Mouse (Mus musculus): ENCODE data around the gene Tnfrsf9. TPM values are rescaled to one million over a fixed set of nuclear protein-coding genes. Genes with fewer than 3 reads are reported as not detected.

Gene Tnfrsf9
- polyA plus RNA-seq, 1 experiment from 2014 or later = 0.44 TPM

DNA sequence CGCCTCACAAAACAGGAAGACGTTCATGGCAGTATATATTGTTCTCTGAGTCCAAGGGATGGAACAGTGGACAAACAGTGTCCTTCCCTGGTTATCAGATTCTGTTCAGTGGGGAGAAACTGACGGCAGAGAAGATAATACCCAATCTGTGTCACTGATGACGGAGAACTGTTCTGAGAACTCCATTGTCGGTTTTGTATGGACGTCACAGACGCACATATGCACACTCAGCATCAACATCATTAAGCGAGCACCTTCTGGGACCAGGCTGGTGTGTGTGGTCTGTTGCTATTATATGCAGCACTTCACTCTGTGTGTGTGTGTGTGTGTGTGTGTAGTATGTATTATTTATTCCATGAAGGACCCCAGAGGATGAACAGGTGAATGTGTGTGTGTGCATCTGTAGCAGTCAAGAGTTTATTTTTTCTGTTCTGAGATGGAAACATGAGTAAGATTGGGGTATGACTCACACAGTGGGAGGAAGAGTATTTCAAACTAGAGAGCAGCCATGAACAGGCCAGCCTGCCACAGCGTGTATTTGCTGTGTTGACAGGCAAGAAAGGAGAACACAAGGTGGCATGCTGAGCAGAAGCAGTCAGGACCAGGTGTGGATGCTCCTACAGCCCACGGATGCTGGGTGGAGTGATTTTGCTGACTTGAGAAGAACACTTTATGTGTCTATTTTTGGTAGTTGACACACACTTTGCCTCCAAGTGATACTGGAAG is 982 bp downstream of the Tnfrsf9 start:
- Histone ChIP-seq H3K4me2 (peak overlapping the region; percentile 71), H3K27ac (replicated peaks) (peak overlapping the region; percentile 90), H3K9me3 (replicated peaks) (no peaks in the 10 kb centered on the region), H3K4me1 (peaks cover 23% of the 10 kb centered on the region), H3K4me3 (replicated peaks) (peak overlapping the region; percentile 78), H3K27me3 (replicated peaks) (no peaks in the 10 kb centered on the region), H3K36me3 (no peaks in the 10 kb centered on the region), H3K9ac (replicated peaks) (peak overlapping the region; percentile 79)
- 35% methylated on average over 10 of the region's 10 CpGs for whole genome bisulfite sequencing
- no peak for ATAC-seq (ENCODE audit: low FRiP score)

DNA sequence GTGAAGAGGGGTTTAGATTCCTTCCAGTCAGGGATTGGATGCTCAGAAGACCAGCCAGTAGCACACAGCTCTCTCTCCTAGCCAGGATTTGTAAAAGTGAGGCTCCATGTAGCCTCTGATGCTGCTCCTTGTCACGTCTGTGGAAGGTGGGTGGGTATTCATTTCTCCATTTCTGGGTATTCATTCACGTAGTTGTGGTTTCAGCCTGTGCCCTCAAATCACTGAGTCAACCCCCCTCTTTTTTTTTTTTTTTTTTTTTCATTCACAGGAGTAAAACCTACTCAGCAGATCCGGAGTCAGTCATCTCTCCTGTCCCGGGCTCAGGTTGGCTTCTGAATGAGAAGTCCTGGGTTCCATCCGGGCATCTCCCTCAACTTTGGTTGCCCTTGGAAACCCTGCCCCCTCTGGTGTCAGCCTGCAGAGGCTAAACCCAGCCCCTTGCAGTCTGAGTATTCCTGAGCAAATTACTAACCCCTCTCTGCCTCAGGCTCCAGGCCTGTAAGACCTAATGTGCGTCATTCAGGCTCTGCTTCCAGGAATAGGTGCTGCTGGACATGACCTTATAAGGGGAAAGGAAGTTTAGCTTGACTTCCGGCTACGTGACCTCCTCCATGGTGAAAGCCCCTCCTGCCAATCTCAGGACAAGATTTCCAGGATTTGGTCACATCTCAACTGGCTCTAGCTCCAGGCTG is 3.1 kb downstream of the Tnfrsf9 start:
- ATAC-seq (ENCODE audit: low FRiP score) = no peak
- Histone ChIP-seq H3K36me3 (no peaks in the 10 kb centered on the region), H3K4me1 (peaks cover 23% of the 10 kb centered on the region), H3K9me3 (replicated peaks) (no peaks in the 10 kb centered on the region), H3K27ac (replicated peaks) (no peak overlapping the region), H3K4me3 (replicated peaks) (no peak overlapping the region), H3K27me3 (replicated peaks) (no peaks in the 10 kb centered on the region), H3K9ac (replicated peaks) (no peak overlapping the region), H3K4me2 (no peak overlapping the region)
- 75% methylated on average over 8 of the region's 8 CpGs for WGBS

DNA sequence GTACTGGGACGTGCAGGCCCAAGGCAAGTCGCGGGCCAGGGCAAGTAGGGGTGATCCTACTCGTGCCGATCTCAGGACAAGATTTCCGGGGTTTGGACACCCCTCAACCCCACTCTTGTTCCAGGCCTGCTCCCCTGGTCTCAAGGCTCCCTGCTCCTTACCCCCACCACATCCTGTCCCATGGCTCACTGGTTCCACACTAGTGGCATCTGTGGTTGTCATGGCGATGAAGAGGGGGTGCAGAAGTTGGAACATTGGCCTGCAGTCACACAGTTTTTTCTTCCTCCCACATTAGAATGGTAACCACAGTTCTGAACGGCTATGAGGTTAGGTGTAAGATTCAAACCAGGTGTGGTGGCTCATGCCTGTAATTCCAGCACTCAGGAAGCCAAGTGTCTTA is 6.8 kb downstream of the Tnfrsf9 start:
- ATAC-seq (ENCODE audit: low FRiP score) = no peak
- H3K4me1 ChIP-seq = no peaks in the 10 kb centered on the region
- H3K4me3 ChIP-seq (replicated peaks) = no peak overlapping the region
- no peak overlapping the region for H3K4me2 ChIP-seq
- H3K27ac ChIP-seq (replicated peaks) = no peak overlapping the region
- no peaks in the 10 kb centered on the region for H3K36me3 ChIP-seq
- no peaks in the 10 kb centered on the region for H3K9me3 ChIP-seq (replicated peaks)
- no peak overlapping the region for H3K9ac ChIP-seq (replicated peaks)
- 89% methylated on average over 8 of the region's 8 CpGs for whole genome bisulfite sequencing
- H3K27me3 ChIP-seq (replicated peaks) = no peaks in the 10 kb centered on the region

DNA sequence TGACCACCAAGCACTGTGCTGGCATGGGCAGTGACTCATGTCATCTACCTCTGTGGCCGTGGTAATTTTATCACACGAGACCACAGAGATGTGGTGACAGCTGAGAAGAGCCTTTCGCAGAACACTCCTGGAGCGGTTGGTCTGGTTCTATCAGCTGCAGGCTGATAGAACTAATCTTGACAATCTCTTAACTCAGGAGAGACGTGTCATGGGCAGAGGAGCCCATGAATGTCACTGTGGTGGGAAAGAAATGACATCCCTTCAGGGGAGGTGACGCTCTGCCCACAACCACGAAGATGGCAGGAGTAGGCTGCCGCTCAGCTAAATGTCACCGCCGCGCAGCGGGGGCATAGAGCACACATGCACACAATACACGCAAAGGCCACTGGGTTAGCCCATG is 9.9 kb downstream of the Tnfrsf9 start:
- ATAC-seq (ENCODE audit: low FRiP score) = no peak
- no peak overlapping the region for H3K27ac ChIP-seq (replicated peaks)
- no peaks in the 10 kb centered on the region for H3K36me3 ChIP-seq
- no peak overlapping the region for H3K4me2 ChIP-seq
- H3K27me3 ChIP-seq (replicated peaks) = no peaks in the 10 kb centered on the region
- H3K4me1 ChIP-seq = 0 out of 2 replicates have a peak, but pooled peaks cover 2% of the 10 kb centered on the region
- WGBS = 81% methylated on average over 13 of the region's 13 CpGs
- no peak overlapping the region for H3K9ac ChIP-seq (replicated peaks)
- H3K4me3 ChIP-seq (replicated peaks) = no peak overlapping the region
- H3K9me3 ChIP-seq (replicated peaks) = no peaks in the 10 kb centered on the region

DNA sequence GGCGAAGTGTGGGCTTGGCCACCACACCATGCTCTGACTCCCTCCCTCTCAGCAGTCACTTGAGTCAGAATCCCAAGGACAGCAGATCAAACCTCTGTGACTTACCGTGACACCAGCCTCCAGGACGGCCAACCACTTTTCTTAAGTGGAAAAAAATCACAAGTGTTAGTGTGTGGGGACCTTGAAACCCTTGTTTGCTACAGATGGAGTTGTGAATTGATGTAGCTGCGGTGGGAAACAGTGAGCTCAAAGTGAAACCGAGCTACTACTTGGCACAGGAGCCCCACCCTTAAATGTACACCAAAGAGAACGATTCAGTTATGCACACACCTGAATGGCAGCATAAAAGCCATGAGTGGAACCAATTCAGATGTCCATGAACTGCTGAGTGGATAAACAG is 10.6 kb downstream of the Tnfrsf9 start:
- Histone ChIP-seq H3K27ac (replicated peaks) (no peak overlapping the region), H3K36me3 (no peaks in the 10 kb centered on the region), H3K4me2 (no peak overlapping the region), H3K4me1 (0 out of 2 replicates have a peak, but pooled peaks cover 2% of the 10 kb centered on the region), H3K9me3 (replicated peaks) (no peaks in the 10 kb centered on the region), H3K4me3 (replicated peaks) (no peak overlapping the region), H3K9ac (replicated peaks) (no peak overlapping the region), H3K27me3 (replicated peaks) (no peaks in the 10 kb centered on the region; the same call in 1 of the 2 replicates)
- WGBS = 87% methylated on average over 6 of the region's 6 CpGs
- no peak for ATAC-seq (ENCODE audit: low FRiP score)

DNA sequence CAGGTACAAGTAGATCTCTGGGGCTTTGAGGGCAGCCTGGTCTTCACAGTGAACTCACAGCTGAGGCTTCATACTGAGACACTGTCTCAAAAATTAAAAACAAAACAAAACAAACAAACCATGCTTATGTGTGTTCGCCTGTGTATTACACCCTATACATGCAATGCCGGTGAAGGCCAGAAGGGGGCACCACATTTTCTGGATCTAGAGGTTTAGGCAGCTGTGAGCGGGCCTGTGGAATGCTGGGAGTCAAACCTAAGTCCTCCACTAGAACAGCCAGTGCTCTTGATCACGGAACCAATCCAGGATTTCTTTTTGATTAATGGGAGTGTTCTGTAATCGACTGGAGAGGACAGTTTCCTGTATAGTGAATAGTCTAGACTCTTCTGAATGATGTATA is 11.6 kb downstream of the Tnfrsf9 start:
- no peak overlapping the region for H3K4me3 ChIP-seq (replicated peaks)
- ATAC-seq (ENCODE audit: low FRiP score) = no peak
- 58% methylated on average over 5 of the region's 5 CpGs for WGBS
- H3K27ac ChIP-seq (replicated peaks) = no peak overlapping the region
- H3K4me2 ChIP-seq = no peak overlapping the region
- H3K4me1 ChIP-seq = 0 out of 2 replicates have a peak, but pooled peaks cover 2% of the 10 kb centered on the region
- H3K27me3 ChIP-seq (replicated peaks) = no peaks in the 10 kb centered on the region; the same call in 1 of the 2 replicates
- H3K36me3 ChIP-seq = no peaks in the 10 kb centered on the region
- no peak overlapping the region for H3K9ac ChIP-seq (replicated peaks)
- H3K9me3 ChIP-seq (replicated peaks) = no peaks in the 10 kb centered on the region

DNA sequence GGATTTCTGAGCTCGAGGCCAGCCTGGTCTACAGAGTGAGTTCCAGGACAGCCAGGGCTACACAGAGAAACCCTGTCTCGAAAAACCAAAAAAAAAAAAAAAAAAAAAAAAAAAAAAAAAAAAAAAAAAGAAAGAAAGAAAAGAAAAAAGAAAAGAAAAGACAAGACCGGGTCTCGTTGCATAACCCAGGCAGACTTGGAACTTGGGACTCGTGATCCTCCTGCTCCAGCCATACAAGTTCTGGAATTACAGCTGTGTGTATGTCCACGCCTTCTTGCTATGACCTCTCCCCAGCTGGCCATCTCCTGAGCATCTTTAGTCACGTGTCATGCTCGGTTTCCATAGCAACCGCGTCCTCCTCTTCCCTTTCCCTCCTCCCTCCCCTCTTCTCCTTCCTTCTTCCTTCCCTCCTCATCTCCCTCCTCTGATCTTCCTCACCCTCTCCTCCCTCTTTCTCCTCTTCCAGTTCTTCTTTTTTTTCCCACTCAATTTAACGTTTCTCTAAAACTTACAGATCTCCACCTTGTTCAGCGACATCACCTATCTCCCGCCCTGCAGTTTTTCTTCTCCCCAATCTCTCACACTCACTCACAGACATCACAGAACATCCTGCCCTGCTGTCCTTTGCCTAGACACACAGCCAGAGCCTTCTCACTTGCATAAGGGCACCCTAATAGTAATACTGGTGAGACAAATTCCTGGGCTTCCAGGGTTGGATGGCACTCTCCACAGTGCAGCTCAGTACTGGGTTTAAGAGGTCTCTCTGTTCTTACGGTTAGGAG is 12.8 kb downstream of the Tnfrsf9 start:
- no peak for ATAC-seq (ENCODE audit: low FRiP score)
- Histone ChIP-seq H3K27me3 (replicated peaks) (no peaks in the 10 kb centered on the region; the same call in 1 of the 2 replicates), H3K9ac (replicated peaks) (no peak overlapping the region), H3K9me3 (replicated peaks) (no peaks in the 10 kb centered on the region), H3K27ac (replicated peaks) (no peak overlapping the region; the same call in 1 of the 2 replicates), H3K4me3 (replicated peaks) (no peak overlapping the region), H3K36me3 (no peaks in the 10 kb centered on the region), H3K4me1 (0 out of 2 replicates have a peak, but pooled peaks cover 2% of the 10 kb centered on the region), H3K4me2 (no peak overlapping the region)
- 55% methylated on average over 14 of the region's 14 CpGs for WGBS

DNA sequence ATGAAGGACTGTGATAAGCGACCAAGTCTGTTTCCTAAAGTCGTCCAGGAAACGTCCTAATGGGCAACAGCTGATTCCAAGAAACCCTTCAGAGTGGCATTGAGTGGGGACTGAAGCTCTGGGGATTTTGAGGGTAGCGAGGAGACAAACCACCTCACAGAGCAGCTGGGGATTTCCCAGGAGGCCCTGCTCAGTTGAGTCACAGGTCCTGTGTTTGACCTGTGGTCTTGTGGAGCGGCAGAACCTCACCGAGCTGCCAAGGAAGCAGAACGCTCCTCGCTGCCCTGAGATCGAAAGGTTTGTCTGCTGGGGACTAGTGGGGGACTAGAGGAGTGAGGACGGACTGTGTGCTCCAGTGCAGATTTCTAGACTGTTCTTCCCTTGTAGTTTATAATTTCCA is 13.4 kb downstream of the Tnfrsf9 start:
- Histone ChIP-seq H3K27me3 (replicated peaks) (no peaks in the 10 kb centered on the region; the same call in 1 of the 2 replicates), H3K4me3 (replicated peaks) (no peak overlapping the region), H3K9ac (replicated peaks) (no peak overlapping the region), H3K4me2 (no peak overlapping the region), H3K36me3 (no peaks in the 10 kb centered on the region), H3K27ac (replicated peaks) (no peak overlapping the region), H3K9me3 (replicated peaks) (no peaks in the 10 kb centered on the region), H3K4me1 (0 out of 2 replicates have a peak, but pooled peaks cover 2% of the 10 kb centered on the region)
- ATAC-seq (ENCODE audit: low FRiP score) = no peak
- 79% methylated on average over 10 of the region's 10 CpGs for WGBS

DNA sequence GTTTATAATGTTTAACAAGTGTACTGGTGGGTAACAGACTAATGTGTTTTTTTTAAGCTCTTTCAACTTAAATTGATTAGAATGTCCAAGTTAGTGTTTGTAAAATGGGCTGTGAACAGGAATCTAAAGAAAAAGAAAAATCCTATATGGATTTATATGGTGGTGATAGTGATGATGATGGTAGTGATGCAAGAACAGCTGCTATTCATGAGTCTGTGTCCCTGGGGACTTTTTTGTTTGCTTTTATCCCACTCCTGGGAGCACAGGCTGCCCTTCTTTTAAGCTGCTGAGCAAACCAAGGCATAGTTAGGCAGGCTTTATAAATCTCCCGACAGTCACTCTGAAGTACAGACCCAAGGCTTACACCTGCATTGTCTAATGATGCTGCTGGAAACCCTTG is 19.1 kb downstream of the Tnfrsf9 start:
- Histone ChIP-seq H3K27me3 (replicated peaks) (no peaks in the 10 kb centered on the region; the same call in 1 of the 2 replicates), H3K9me3 (replicated peaks) (no peaks in the 10 kb centered on the region), H3K9ac (replicated peaks) (no peak overlapping the region), H3K4me2 (no peak overlapping the region), H3K4me3 (replicated peaks) (no peak overlapping the region), H3K36me3 (no peaks in the 10 kb centered on the region), H3K27ac (replicated peaks) (no peak overlapping the region), H3K4me1 (no peaks in the 10 kb centered on the region)
- WGBS = 71% methylated on average over 1 of the region's 1 CpGs
- no peak for ATAC-seq (ENCODE audit: low FRiP score)

DNA sequence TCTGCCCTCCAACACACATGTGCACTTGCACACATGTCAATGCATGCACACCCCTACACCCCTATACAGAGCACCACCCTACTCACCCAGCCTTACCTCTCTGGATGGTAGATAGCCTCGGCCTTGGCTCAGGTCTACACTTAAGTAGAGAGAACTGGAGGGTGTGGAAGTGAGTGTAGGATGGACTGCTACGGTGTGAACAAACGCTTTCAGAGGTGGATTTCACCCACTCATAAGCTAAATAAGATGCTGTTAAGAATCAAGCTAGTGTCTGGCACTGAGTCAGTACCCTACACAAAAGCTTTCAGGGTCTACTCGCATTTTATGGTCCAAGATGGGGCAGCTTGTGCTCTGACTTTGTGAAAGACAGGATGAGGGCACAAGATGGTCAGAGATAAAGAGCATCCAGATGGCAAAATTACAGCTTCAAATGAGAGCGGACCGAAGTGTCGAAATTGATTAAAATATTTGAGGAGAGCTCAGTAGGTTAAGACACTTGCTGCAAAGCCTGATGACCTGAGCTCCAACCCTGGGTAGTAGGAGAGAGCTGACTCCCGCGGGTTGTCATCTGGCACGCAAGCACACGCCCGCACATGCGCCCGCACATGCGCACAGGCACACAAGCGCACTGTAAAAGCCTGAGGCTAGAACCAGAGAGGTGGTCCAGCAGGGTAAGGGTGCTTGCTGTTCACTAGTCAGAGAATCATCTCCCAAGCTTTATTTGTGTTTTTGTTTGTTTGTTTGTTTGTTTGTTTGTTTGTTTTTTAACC is 23.1 kb downstream of the Tnfrsf9 start:
- H3K27ac ChIP-seq (replicated peaks) = no peak overlapping the region
- H3K27me3 ChIP-seq (replicated peaks) = no peaks in the 10 kb centered on the region
- 78% methylated on average over 16 of the region's 16 CpGs for WGBS
- no peaks in the 10 kb centered on the region for H3K9me3 ChIP-seq (replicated peaks)
- no peak overlapping the region for H3K9ac ChIP-seq (replicated peaks)
- H3K4me3 ChIP-seq (replicated peaks) = no peak overlapping the region
- no peaks in the 10 kb centered on the region for H3K4me1 ChIP-seq
- no peaks in the 10 kb centered on the region for H3K36me3 ChIP-seq
- peak overlapping the region; percentile 28 for H3K4me2 ChIP-seq
- no peak for ATAC-seq (ENCODE audit: low FRiP score)

DNA sequence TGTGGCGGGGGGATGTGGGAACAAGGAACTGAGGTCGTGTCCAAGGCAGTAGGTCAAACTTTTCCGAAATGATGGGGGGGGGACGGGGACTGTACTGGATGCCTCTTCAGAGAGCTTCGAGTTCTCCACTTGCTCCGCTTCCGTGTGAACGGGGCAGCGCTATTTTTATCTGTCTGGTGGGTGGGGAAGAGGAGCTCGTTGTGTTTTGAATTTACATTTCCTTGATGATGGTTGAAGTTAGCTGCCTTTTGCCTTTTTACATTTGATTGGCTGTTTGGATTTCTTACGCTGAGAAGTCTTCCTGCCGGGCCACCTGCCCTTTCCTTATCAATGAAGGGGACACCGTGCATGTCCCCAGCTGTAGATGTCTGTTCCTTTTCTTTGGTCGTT is 23.7 kb downstream of the Tnfrsf9 start:
- Histone ChIP-seq H3K4me1 (no peaks in the 10 kb centered on the region), H3K9ac (replicated peaks) (no peak overlapping the region), H3K27me3 (replicated peaks) (no peaks in the 10 kb centered on the region), H3K4me2 (peak overlapping the region; percentile 28), H3K27ac (replicated peaks) (no peak overlapping the region), H3K4me3 (replicated peaks) (no peak overlapping the region), H3K36me3 (no peaks in the 10 kb centered on the region), H3K9me3 (replicated peaks) (no peaks in the 10 kb centered on the region)
- WGBS = 64% methylated on average over 14 of the region's 14 CpGs
- no peak for ATAC-seq (ENCODE audit: low FRiP score)
